In genomic region chr2:20532623-20533022, GRCm38 (mm10) we compare ENCODE assay signal across 16 mouse cellular contexts.
"Had no signal": no experiment of that assay in that cellular context is flagged by ENCODE, and none has a peak within 500 bp of the region (broad histone marks: within the 10 kb centered on the region; RNA-seq: fewer than 3 reads in every experiment).

No protein-coding gene starts in this region.

- H3K4me3 ChIP-seq: lung, embryonic 15.5 days; megakaryocyte, embryonic 14.5 days; midbrain, embryonic 12.5 days; midbrain, embryonic 15.5 days; neural tube, embryonic 12.5 days; stomach, embryonic 15.5 days had no signal

- DNase-seq: liver, postnatal 0 days; lung, adult 2 months; lung, postnatal 14 days; lung, postnatal 36 days; right cerebral cortex, postnatal 14 days; thymus, postnatal 14 days; thymus, postnatal 36 days had no signal

- H3K4me2 ChIP-seq: lung, embryonic 15.5 days; midbrain, embryonic 12.5 days; midbrain, embryonic 15.5 days; neural tube, embryonic 12.5 days; stomach, embryonic 15.5 days had no signal

- H3K4me1 ChIP-seq: lung, embryonic 15.5 days; megakaryocyte, embryonic 14.5 days; midbrain, embryonic 12.5 days; midbrain, embryonic 15.5 days; neural tube, embryonic 12.5 days; stomach, embryonic 15.5 days had no signal

- H3K27me3 ChIP-seq: lung, embryonic 15.5 days; megakaryocyte, embryonic 14.5 days; midbrain, embryonic 12.5 days; midbrain, embryonic 15.5 days; neural tube, embryonic 12.5 days; stomach, embryonic 15.5 days had no signal

- ATAC-seq: liver, postnatal 0 days; lung, postnatal 0 days; midbrain, embryonic 15.5 days had no signal

- H3K9me3 ChIP-seq: lung, embryonic 15.5 days; midbrain, embryonic 12.5 days; midbrain, embryonic 15.5 days; neural tube, embryonic 12.5 days; stomach, embryonic 15.5 days had no signal

- H3K36me3 ChIP-seq: midbrain, embryonic 12.5 days; midbrain, embryonic 15.5 days; neural tube, embryonic 12.5 days had no signal

- H3K9ac ChIP-seq: liver, postnatal 0 days; lung, embryonic 15.5 days; midbrain, embryonic 12.5 days; midbrain, embryonic 15.5 days; neural tube, embryonic 12.5 days; stomach, embryonic 15.5 days had no signal

- H3K27ac ChIP-seq: lung, embryonic 15.5 days; macrophage; midbrain, embryonic 12.5 days; midbrain, embryonic 15.5 days; neural tube, embryonic 12.5 days; stomach, embryonic 15.5 days; stomach, postnatal 0 days had no signal
